Mouse (Mus musculus): ENCODE results near the gene Arrdc2.

The Arrdc2 gene

DNA sequence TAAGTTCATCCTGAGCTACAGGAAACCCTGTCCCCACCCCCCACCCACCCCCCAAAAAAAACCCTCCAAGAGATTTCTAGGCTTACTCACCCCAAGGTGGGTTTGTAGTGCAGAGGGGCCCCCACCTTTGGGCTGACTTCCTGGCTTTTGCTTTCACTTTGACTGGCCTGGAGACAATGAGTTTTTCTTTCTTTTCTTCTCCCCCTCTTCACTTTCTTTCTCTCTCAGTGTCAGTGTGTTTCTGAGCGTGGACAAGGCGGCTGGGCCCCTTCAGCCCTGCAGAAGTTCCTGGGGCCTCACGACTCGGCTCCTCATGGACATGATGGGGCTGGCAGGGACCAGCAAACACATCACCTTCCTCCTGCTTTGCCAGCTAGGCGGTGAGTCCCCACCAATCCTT lies 31.3 kb downstream of the Arrdc2 start, which contains the start of gene Il12rb1:
Gene Il12rb1, plus strand, starts transcription at position 211 of the 400 bp plus-strand sequence.
- peak; percentile 86 for DNase-seq (ENCODE audit: low read depth)

DNA sequence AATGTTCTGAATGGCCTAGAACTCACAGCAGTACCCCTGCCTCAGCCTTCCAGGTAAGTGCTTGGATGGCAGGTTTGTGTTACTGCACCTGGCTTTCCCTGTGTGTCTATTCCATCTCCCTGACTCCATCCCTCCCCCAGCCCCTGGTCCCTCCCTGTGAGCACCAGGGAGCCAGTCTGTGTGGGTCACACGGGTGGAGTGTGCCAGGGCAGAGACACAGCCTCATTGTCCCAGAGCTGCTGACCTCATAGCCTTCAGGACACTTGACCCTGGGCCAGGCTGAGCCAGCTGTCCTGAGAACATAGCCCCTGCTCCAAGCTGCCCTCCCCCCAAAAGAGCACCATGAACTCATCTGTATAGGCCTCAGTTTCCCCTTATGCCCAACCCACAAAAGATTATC lies 32.2 kb downstream of the Arrdc2 start:
- DNase-seq (ENCODE audit: low read depth), result no peak

DNA sequence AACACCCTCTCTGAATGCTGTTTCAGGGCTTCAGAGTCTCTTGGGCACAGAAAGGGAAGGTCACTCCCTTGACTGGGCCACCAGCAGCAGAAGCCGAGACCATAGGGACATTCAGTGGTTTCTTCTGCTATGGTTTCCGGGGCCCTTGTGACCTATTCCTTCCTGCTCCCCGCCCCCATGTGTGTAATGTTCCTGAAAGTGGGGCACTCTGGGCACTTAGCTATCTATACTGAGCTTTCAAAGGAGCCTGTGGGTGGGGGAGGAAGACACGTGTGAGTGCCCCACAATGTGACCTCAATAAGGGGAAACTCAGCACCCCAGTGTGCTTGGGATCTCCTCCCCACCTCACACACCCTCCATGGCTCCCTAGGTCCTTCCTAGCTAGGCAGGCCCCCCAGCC lies 33.0 kb downstream of the Arrdc2 start:
- DNase-seq (ENCODE audit: low read depth), result peak; percentile 87

- DNase-seq (ENCODE audit: low read depth), result peak; percentile 90
Measured at GRCm38 (mm10) chr8:70804481-70805206, 34.9 kb downstream of the Arrdc2 start, which contains the start of gene Mast3. Gene Mast3 (minus strand): TSS chr8:70805054.

DNA sequence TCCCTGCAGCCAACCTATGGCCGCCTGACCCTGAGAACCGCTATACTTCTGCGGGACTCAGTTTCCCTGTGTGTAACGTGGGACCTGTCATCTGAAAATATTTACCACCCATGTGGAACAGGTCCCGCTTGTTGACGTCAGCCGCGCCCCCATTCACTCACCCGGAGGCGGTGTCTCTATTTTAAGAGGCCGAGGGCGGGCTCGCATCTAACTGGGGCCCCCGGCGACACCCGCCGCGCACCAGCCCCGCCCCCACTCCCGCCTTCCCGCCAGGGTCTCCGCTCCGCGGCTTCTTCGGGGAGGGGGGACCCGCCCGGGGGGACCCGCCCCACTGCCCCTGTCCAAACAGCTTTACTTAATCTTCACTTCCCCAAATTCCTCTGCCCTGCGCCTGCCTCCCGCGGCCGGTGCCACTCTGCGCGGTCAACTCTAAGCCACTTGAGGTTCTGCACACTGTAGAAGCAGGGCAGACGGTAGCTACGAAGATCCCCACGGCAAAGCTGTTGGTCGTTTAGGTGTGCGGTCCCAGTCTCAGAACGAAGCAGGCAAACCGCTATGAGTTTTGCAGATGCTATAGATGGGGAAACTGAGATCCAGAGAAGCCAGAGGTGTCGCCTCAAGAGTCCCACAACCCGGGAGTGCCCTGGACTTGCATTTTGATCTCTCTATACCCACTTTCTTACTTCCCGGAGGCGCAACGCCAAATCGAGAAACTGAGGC lies 35.6 kb downstream of the Arrdc2 start:
- DNase-seq (ENCODE audit: low read depth), result peak; percentile 74

DNA sequence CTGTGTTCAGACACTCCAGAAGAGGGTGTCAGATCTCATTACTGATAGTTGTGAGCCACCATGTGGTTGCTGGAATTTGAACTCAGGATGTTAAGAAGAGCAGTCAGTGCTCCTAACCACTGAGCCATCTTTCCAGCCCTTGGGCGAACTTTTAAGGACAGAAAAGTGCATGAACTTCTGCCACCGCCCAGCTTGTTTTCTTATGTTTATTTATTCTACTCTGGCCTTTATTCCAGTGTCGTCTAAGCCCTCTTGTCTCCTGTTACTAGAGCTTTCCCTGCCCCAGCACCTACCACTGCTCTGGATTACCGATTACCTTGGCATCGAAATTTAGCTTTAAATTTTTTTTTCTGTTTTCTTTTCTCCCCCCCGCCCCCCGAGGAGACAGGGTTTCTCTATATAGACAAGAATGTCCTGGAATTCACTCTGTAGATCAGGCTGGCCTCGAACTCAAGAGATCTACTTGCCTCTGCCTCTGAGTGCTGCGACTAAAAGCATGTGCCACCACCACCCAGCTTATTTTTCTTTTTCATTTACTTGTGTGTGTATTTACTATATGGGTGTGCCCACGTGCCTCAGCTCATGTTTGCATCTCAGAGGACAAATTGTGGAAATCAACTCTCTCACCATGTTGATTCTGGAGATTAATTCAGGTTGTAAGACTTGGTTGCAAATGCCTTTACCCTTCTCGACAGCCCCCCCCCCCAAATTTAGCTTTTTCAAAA lies 36.6 kb downstream of the Arrdc2 start:
- DNase-seq (ENCODE audit: low read depth), result peak; percentile 26

DNA sequence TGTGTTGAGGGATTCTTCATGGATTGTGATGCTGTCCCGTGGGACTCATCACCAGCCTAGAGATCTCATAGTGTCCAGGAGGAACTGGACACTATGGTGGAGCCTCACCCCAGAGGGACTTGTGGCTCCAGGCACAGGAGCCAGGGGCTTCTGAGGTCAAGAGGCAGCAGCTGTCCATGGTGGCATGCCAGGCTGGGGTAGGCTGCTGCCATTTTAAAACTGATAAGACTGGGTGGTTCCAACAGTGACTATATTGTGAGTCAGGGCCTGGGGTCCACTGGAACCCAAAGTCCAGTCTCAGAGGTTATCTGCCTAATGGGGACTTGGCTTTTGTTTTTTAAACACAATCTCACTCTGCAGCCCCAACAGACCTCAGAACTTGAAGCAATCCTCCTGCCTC lies 37.7 kb downstream of the Arrdc2 start:
- DNase-seq (ENCODE audit: low read depth), result no peak

DNA sequence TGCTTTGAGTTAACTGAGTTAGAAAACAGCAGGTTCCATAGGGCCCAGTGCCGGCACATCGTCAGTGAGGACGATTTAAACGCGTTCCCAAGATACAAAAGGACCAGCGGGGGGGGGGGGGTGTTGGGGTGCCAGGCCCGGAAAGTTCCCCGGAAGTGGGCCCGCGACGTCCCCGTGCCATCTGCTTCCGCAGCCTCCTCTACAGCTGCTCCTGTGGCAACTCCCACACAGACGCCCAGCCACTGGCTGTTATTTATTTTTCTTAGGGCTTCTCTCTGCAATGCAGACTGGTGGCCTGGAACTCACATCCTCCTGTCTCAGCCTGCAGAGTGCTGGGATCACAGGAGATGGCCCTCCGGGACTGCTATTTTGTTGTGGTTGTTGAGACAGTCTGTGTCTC lies 38.4 kb downstream of the Arrdc2 start:
- peak; percentile 70 for DNase-seq (ENCODE audit: low read depth)

DNA sequence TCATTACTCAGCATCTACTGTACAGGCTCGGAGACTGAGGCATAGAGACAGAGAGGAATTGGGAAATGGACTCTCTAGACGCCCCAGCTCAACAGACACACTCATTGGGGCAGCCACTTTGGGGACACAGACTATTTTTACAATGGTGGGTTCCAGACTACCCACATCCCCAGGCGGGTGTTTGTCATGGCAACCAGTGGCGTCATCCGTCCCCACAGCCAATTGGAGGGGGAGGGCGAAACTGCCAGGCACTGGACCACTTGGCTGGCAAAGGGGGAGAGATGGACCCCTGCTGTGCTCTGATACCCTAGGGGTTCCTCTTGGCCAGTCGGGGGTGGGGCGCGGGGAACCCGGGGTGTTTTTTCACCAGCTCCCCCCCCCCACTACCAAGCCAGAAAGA lies 38.9 kb downstream of the Arrdc2 start:
- no peak for DNase-seq (ENCODE audit: low read depth)

DNA sequence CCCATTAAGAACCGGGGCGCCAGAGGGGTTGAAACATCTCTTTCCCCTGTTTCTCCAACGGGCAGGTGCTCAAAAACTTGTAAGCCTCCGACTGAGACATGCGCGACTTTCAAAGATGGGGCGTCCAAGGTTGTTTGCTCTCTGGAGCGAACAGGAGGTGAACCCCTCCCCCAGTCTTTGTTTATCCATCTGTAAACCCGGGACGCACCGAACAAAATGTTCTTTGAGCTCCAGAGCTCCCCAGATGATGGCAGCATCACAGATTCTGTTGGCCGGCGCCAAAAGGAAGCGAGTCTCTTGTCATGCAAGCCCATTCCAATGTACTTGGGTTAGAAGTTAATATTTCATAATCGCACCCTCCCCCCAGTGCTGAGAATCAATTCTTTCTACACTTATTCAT lies 41.2 kb downstream of the Arrdc2 start:
- peak; percentile 26 for DNase-seq (ENCODE audit: low read depth)

DNA sequence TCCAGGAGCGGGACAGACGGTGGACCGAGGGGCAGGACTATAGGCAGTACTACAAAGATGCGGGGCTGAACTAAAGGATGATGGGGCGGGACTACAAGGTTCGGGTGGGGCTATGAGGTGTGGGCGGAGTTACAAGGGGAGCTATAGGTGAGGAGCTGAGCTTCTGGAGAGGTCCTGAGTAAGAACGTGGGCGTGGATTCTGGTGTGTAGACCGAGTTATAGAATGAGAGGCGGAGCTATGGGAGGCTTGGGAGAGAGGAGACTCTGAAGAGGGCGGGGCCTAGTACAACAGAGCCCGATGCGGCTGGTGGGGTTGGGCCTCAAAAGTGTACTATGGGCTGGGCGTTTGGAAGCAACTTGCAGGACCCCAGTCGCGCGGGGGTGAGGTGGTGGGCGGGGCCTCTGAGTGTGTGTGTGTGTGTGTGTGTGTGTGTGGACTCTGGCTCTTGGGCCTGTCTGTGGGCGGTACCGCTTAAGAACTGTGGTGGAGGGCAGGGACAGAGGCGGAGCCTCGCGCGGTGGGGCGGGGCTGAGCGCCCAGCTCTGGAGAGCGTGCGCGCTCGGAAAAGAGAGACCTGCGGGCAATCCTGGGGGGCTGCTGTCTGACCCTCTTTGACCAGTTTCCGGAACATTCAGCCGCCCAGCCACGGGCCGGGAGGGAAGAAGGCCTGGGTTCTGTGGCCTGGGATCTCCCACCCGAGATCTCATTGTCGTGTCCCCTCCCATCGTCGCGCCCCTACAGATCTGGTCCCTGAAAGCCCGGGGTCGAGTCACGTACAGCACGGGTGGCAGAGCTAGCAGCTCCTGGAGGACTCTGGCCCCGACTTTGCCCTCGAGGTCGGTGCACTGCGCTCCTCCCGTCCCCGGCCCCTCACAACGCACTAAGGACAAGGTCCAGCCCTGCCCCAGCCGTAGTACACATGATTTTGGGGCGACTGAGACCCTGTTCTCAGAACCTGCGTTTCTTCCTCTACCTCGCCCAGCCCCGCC lies 42.1 kb downstream of the Arrdc2 start:
- peak; percentile 97 for DNase-seq (ENCODE audit: low read depth)

DNA sequence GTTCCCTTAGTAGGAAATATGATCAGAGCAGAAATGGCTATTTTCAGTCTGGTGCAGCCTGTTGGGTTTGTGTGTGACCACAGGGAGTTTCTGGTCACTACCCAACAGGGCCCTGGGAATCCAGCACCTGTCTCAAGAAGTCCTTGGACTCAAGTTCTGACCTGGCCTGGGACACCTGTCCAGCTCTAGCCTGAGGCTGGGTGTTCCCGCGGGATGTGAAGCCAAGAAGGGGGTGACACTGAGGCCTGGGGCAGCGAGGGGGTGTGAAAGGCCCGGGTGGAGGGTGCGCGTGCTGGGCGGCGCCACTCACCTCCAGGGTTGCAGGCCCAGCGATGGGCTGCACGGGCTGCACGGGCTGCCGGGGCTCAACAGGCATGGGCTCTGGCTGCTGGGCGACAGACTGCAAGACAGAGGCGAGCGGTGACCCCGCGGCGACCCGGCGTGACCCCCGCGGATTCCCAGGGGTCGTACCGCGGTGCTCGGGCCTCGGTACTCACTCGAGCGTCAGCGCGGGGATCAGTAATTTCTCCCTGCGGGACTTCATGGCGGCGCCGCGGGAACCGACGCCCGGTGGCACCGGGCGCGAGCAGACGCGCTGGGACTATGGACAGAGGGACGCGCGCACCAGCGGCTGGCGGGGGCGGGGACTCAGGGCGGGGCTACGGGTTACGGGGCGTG lies 43.0 kb downstream of the Arrdc2 start:
- no peak for DNase-seq (ENCODE audit: low read depth)

GRCm38 (mm10) chr8:70795370-70795769 lies 44.1 kb downstream of the Arrdc2 start:
- peak; percentile 27 for DNase-seq (ENCODE audit: low read depth)

DNA sequence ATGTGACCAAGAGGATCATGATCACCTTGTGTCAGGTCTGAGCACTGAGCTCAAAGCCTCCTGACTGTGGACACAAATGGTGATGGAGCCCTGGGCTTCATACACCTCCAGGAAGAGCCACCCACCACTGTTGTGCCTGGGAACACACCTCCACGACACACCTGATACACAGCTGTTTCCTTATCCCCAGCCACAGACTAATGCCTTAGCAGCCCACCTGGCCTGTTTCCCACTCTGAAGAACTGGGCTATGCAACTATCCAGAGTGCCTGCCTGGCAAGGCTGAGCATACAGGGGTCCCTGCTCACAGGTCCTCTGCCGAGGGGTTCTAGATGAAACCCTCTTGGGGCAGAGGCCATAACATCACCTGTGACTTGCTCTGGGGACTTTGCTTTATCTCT lies 45.3 kb downstream of the Arrdc2 start:
- DNase-seq (ENCODE audit: low read depth), result no peak

GRCm38 (mm10) chr8:70792700-70793099 lies 46.8 kb downstream of the Arrdc2 start:
- peak; percentile 93 for DNase-seq (ENCODE audit: low read depth)

DNA sequence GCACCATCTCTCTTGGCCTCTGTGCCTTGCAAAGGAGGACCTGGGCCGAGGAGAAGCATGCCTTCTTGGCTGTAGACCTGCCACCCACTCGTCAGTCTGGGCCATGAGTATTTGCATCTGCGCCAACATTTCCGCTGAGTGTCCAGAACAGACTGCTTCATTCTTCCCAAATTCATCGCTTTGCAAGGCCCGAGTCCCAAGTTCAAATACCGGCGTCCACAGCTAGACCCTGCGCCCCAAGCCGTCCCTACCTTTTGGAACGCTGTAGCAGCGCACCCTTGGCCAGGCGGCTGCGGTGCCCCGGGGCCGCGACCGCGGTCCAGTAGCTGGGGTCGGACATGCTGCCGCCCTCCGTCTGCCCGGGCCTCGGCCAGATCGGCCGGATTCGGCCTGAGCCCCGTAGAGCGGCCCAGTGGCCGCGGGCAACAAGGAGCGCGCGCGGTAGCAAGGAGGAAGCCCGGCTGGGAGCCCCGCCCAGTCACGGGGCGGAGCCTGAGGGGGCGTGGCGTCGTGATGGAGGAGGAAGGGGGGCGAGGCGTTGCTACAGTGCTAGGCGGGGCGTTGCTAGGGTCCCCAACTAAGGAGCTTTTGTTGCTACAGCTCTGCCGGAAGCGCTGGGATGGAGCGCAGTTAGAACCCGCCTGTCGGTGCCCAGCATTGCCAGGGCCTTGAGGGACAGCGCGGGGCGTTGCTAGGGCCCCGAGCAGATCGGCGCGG lies 47.4 kb downstream of the Arrdc2 start:
- peak; percentile 99 for DNase-seq (ENCODE audit: low read depth)

DNA sequence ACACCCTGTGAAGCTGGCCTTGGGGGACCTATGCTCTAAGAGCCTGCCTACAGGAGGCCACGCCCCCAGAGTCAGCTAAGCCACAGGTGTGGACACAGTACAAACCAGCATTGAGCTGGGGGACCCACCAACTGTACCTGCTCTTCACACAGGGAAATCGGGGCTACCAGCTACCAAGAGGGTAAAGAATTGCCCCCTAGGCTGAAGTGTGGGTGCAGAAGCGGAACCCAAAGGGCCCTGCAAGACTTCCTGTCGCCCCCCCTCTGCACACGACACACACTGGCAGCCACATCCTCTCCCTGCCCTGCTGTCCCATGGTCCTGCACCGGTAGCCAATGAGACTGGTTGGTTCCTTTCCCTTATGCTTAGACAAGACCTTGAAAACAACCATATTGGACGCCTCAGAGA lies 48.2 kb downstream of the Arrdc2 start:
- peak; percentile 91 for DNase-seq (ENCODE audit: low read depth)

DNA sequence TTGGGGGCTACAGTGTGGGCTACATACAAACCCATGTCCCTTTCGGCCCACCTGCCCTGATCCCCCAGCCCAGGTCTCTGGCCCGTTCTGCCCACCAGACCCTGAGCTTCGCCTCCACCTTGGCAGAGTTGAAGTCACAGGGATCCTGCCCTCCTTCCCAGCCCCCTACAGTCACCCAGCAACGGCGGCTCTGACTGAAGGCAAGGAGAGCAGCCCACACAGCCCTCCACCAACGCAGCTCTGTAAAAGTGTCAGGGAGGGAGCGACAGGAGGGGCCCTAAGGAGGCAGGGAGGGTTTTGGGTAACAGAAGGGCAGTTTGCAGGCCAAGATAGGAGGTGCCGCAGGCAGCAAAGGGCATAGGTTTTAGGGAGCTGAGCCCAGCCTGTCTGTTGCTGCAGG lies 48.7 kb downstream of the Arrdc2 start:
- no peak for DNase-seq (ENCODE audit: low read depth)

DNA sequence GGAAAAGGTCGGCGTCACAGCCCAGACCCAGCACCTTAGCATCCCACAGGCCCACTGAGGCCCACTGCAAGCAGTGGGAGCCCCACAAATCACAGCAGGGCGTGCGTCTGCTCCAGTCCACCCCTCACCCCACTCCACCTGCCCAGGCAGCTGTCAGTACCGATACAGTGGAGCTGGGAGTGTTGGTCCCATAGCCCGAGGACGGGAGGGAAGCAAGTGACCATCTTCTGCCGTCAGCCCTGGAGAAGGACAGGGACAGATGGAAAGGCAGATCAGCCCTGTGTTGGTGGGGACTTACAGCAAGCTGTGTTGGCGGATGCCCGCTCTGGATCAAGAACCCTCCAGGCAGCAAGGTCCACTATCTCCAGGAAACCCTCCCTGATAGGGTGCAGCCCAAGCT lies 50.5 kb downstream of the Arrdc2 start:
- no peak for DNase-seq (ENCODE audit: low read depth)

DNA sequence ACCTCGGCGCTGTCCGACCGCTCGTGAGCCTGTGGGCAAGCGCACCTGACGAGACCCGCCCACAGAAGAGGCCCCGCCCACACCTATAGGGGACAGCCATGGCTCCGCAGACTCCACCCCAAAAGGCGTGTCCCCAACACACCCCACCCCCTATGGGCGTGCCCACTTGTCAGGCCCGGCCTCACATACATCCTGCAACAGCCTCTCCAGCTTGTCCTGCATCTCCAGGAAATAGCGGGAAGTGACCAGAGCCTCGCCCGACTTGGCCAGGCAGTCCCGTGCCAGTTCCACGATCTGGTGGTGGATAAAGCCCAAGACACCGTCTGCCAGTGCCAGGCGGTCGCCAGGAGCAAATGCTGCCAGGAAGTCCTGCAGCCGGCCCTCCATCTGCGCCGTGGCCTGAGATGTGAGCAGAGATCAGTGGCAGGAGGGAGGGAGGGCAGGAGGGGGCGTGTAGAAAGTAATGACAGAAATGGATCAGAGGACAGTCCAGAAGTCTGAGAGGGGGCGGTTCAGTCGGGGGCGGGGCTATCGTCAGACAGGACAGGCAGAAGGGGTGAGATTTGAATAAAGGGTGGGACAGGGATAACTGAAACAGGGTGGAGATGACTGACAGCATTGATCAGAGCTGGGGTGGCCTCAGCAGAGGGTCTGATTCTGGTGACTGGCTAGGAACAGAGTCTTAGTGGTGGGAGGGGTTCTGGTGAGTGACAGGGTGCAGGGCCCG lies 51.4 kb downstream of the Arrdc2 start:
- DNase-seq (ENCODE audit: low read depth), result no peak

All from induced T-regulatory cell, adult 2 months (primary cell).